Mouse (Mus musculus) G1E (cell line): ENCODE results near the gene Cnot10.

Experiments
- CTCF ChIP-seq: IDR thresholded peaks from 2 replicates; pipeline ENCODE4 v1.5.1; 2012; ENCODE audit warnings: low read depth, low read length, inconsistent platforms, mixed read lengths
- GATA1 ChIP-seq: IDR thresholded peaks from 2 replicates; pipeline ENCODE4 v1.6.1; 2012; ENCODE audit warnings: borderline replicate concordance, low read length, inconsistent platforms, mixed read lengths
- POLR2AphosphoS5 ChIP-seq: IDR thresholded peaks from 2 replicates; pipeline ENCODE4 v1.6.1; 2012; ENCODE audit warnings: low read depth, low read length, inconsistent platforms; ENCODE audit not compliant: insufficient replicate concordance
- TAL1 ChIP-seq: conservative IDR thresholded peaks from 2 replicates; pipeline ENCODE4 v1.6.1; 2012; ENCODE audit warnings: low read depth, low read length, inconsistent platforms, mixed read lengths

- TF ChIP-seq CTCF (no peak), POLR2AphosphoS5 (no peak), TAL1 (no peak), GATA1 (no peak)
Measured at GRCm38 (mm10) chr9:114603876-114604540, 36.0 kb downstream of the Cnot10 start.
